Mouse (Mus musculus): ENCODE data around the gene Aar2. TPM values are rescaled to one million over a fixed set of nuclear protein-coding genes. Genes with fewer than 3 reads are reported as not detected.

Aar2 gene
- 10 to 100 TPM; 19.2 to 21.2 TPM for total RNA-seq (2023)

GRCm38 (mm10) chr2:156547123-156547891, at the start of gene Aar2:
Gene Aar2, plus strand, starts transcription at chr2:156547584.

GRCm38 (mm10) chr2:156613541-156614257, 66.3 kb downstream of the Aar2 start, which contains the start of gene Dlgap4:
Gene Dlgap4, plus strand, starts transcription at chr2:156613705.

Other genes starting within 250 kb of the Aar2 start
- gene Cnbd2, start 235.3 kb upstream of the Aar2 start, total RNA-seq (2023) = 1 to 10 TPM; 6.2 to 8.2 TPM
- gene Scand1, start 234.9 kb upstream of the Aar2 start, total RNA-seq (2023) = 100 to 1,000 TPM; 169 to 172 TPM
- gene Epb41l1, start 126.7 kb upstream of the Aar2 start, total RNA-seq (2023) = 1 to 10 TPM; 4.5 to 7.0 TPM
- 100 to 1,000 TPM; 105 to 125 TPM for gene Dlgap4, start 66.1 kb downstream of the Aar2 start, total RNA-seq (2023)
- gene Myl9, start 227.8 kb downstream of the Aar2 start, total RNA-seq (2023) = 1 to 10 TPM in 1 of 2 experiments, not detected in 1; 1.9 TPM